Mouse (Mus musculus): ENCODE results near the gene Gm17509.

- TF ChIP-seq TAL1 (IDR thresholded peaks at IDR 0.05; ENCODE audit: low read length) = no peak
- TF ChIP-seq GATA1 (IDR thresholded peaks at IDR 0.05; ENCODE audit: low read length) = no peak
These were observed 13.6 kb upstream of the Gm17509 start for GRCm38 (mm10) chr13:117234486-117234885.
